Mouse (Mus musculus): ENCODE data around the gene Astn1. TPM values are rescaled to one million over a fixed set of nuclear protein-coding genes. Genes with fewer than 3 reads are reported as not detected.

The Astn1 gene
- total and polyA plus RNA-seq, 3 experiments = not detected

GRCm38 (mm10) chr1:158551951-158552350, 189.9 kb downstream of the Astn1 start:
- no peak for TF ChIP-seq POLR2AphosphoS2 (IDR thresholded peaks at IDR 0.05; ENCODE audit: low read length)
- no peak for TF ChIP-seq MAX (IDR thresholded peaks at IDR 0.05; ENCODE audit: low read length)
- TF ChIP-seq USF1 (IDR thresholded peaks at IDR 0.05; ENCODE audit: low read depth, low read length) = no peak
- no peak for TF ChIP-seq MEF2A (IDR thresholded peaks at IDR 0.05; ENCODE audit: extremely low read depth, insufficient replicate concordance, low read depth, low read length, poor library complexity, severe bottlenecking)
- TF ChIP-seq ZNF384 (IDR thresholded peaks at IDR 0.05; ENCODE audit: low read depth, low read length) = no peak
- TF ChIP-seq MYB (IDR thresholded peaks at IDR 0.05; ENCODE audit: low read depth, low read length) = no peak
- TF ChIP-seq GABPA (IDR thresholded peaks at IDR 0.05; ENCODE audit: low read depth, low read length) = no peak
- TF ChIP-seq CTCF (IDR thresholded peaks at IDR 0.05 in 2 of 3, conservative IDR thresholded peaks at IDR 0.05 in 1 of 3; ENCODE audit: control insufficient read depth in 1 of 3, insufficient read depth in 1 of 3, low read depth in 2 of 3, low read length in 3 of 3, poor library complexity in 1 of 3, severe bottlenecking in 1 of 3) = no peak
- no peak for TF ChIP-seq SMC3 (IDR thresholded peaks at IDR 0.05; ENCODE audit: low read depth, low read length)
- no peak for TF ChIP-seq MYC (IDR thresholded peaks at IDR 0.05; ENCODE audit: low read depth, low read length)
- TF ChIP-seq ELF1 (IDR thresholded peaks at IDR 0.05; ENCODE audit: low read depth, low read length) = no peak
- TF ChIP-seq CHD1 (IDR thresholded peaks at IDR 0.05; ENCODE audit: low read depth, low read length) = no peak
- no peak for TF ChIP-seq TBP (IDR thresholded peaks at IDR 0.05; ENCODE audit: low read depth, low read length)
- TF ChIP-seq MAZ (IDR thresholded peaks at IDR 0.05; ENCODE audit: low read depth, low read length) = no peak
- no peak for TF ChIP-seq JUND (IDR thresholded peaks at IDR 0.05; ENCODE audit: low read depth, low read length)
- no peak for TF ChIP-seq NELFE (IDR thresholded peaks at IDR 0.05; ENCODE audit: low read depth, low read length)

GRCm38 (mm10) chr1:158553341-158553740, 191.3 kb downstream of the Astn1 start:
- H3K4me1 ChIP-seq (ENCODE audit: control insufficient read depth in 1 of 2, insufficient read depth in 2 of 2, low read length in 2 of 2) = no peaks in the 10 kb centered on the region
- no peak for DNase-seq (ENCODE audit: low read depth, low spot score)
- H3K27ac ChIP-seq (ENCODE audit: control insufficient read depth, low read depth, low read length) = no peak overlapping the region
- H3K36me3 ChIP-seq (ENCODE audit: control insufficient read depth in 1 of 2, insufficient read depth in 2 of 2, low read length in 2 of 2) = no peaks in the 10 kb centered on the region
- H3K4me3 ChIP-seq (ENCODE audit: control insufficient read depth in 1 of 2, insufficient read depth in 1 of 2, low read depth in 2 of 2, low read length in 2 of 2) = no peak overlapping the region
- H3K79me2 ChIP-seq (ENCODE audit: control insufficient read depth, insufficient read depth, low read length, poor library complexity) = no peaks in the 10 kb centered on the region
- no peaks in the 10 kb centered on the region for H3K9me3 ChIP-seq (replicated peaks; ENCODE audit: insufficient read depth, low read length)
- no peaks in the 10 kb centered on the region for H3K27me3 ChIP-seq (ENCODE audit: control insufficient read depth in 1 of 2, insufficient read depth in 2 of 2, low read length in 2 of 2)
- TF ChIP-seq SMC3 (IDR thresholded peaks at IDR 0.05; ENCODE audit: low read depth, low read length) = no peak
- no peak for TF ChIP-seq MEF2A (IDR thresholded peaks at IDR 0.05; ENCODE audit: extremely low read depth, insufficient replicate concordance, low read depth, low read length, poor library complexity, severe bottlenecking)
- no peak for TF ChIP-seq NELFE (IDR thresholded peaks at IDR 0.05; ENCODE audit: low read depth, low read length)
- TF ChIP-seq POLR2AphosphoS5 (IDR thresholded peaks at IDR 0.05; ENCODE audit: borderline replicate concordance, low read depth, low read length) = no peak
- H3K9ac ChIP-seq (ENCODE audit: control insufficient read depth, low read depth, low read length, poor library complexity, severe bottlenecking) = no peak overlapping the region

More at GRCm38 (mm10) chr1:158551951-158552350, 189.9 kb downstream of the Astn1 start:
- H3K27me3 ChIP-seq (ENCODE audit: control insufficient read depth in 1 of 2, insufficient read depth in 2 of 2, low read length in 2 of 2) = no peaks in the 10 kb centered on the region
- H3K9me3 ChIP-seq (replicated peaks; ENCODE audit: insufficient read depth, low read length) = no peaks in the 10 kb centered on the region
- no peak overlapping the region for H3K9ac ChIP-seq (ENCODE audit: control insufficient read depth, low read depth, low read length, poor library complexity, severe bottlenecking)
- H3K4me1 ChIP-seq (ENCODE audit: control insufficient read depth in 1 of 2, insufficient read depth in 2 of 2, low read length in 2 of 2) = no peaks in the 10 kb centered on the region
- no peak overlapping the region for H3K4me3 ChIP-seq (ENCODE audit: control insufficient read depth in 1 of 2, insufficient read depth in 1 of 2, low read depth in 2 of 2, low read length in 2 of 2)
- H3K27ac ChIP-seq (ENCODE audit: control insufficient read depth, low read depth, low read length) = no peak overlapping the region
- H3K79me2 ChIP-seq (ENCODE audit: control insufficient read depth, insufficient read depth, low read length, poor library complexity) = no peaks in the 10 kb centered on the region
- no peaks in the 10 kb centered on the region for H3K36me3 ChIP-seq (ENCODE audit: control insufficient read depth in 1 of 2, insufficient read depth in 2 of 2, low read length in 2 of 2)
- no peak for DNase-seq (ENCODE audit: low read depth, low spot score)

Measured in MEL (cell line).